Mouse (Mus musculus): ENCODE data around the gene Pex13.
"Not testable (repeated sequence)": the region's sequence is repeated elsewhere in the genome, so short reads cannot be mapped to it uniquely, and the experiment has no call there.

Pex13 gene

GRCm38 (mm10) chr11:23647431-23647830 lies 18.3 kb downstream of the Pex13 start:
- DNase-seq (ENCODE audit: low read depth, low spot score), result no peak

GRCm38 (mm10) chr11:23634573-23634972 lies 31.2 kb downstream of the Pex13 start:
- DNase-seq (ENCODE audit: low read depth, low spot score), result no peak

- no peak for DNase-seq (ENCODE audit: low read depth, low spot score)
Observed at GRCm38 (mm10) chr11:23633879-23634215, 31.9 kb downstream of the Pex13 start.

GRCm38 (mm10) chr11:23632945-23633878 lies 32.5 kb downstream of the Pex13 start, which contains the start of gene 0610010F05Rik:
Gene 0610010F05Rik (minus strand): TSS chr11:23633639.
- DNase-seq (ENCODE audit: low read depth, low spot score), result peak; percentile 91

GRCm38 (mm10) chr11:23630664-23631063 lies 35.1 kb downstream of the Pex13 start:
- no peak for DNase-seq (ENCODE audit: low read depth, low spot score)

GRCm38 (mm10) chr11:23618995-23619394 lies 46.8 kb downstream of the Pex13 start:
- DNase-seq (ENCODE audit: low read depth, low spot score), result no peak

- DNase-seq (ENCODE audit: low read depth, low spot score), result no peak
Observed at GRCm38 (mm10) chr11:23614546-23614945, 51.2 kb downstream of the Pex13 start.

- not testable (repeated sequence) for DNase-seq (ENCODE audit: low read depth, low spot score)
Observed at GRCm38 (mm10) chr11:23607291-23607690, 58.5 kb downstream of the Pex13 start.
